Mouse (Mus musculus) embryonic facial prominence, embryonic 13.5 days (tissue): Measurements from ENCODE around the gene Eif2b4. TPM values are rescaled to one million over a fixed set of nuclear protein-coding genes. Genes with fewer than 3 reads are reported as not detected.
A peak's percentile ranks its signal among the peaks of the same experiment; 100 is the strongest.

Source experiments
- ATAC-seq: fragments of 200-750 bp; cut with Nextera tagmentation; 2 replicates; pipeline ENCODE4 v1.8.0; 2017; ENCODE audit warnings: low read depth; ENCODE audit not compliant: insufficient number of reproducible peaks, insufficient read depth, low FRiP score, low TSS enrichment
- H3K27ac ChIP-seq: fragments of 300-500 bp; sonication (generic); 2 replicates; pipeline ENCODE4 v1.5.1; 2015; ENCODE audit warnings: moderate library complexity, mild to moderate bottlenecking, inconsistent platforms
- H3K27me3 ChIP-seq: fragments of 300-500 bp; sonication (generic); 2 replicates; pipeline ENCODE4 v1.6.1; 2015; ENCODE audit warnings: mild to moderate bottlenecking, inconsistent platforms
- H3K36me3 ChIP-seq: fragments of 300-500 bp; sonication (generic); 2 replicates; pipeline ENCODE4 v1.6.1; 2015; ENCODE audit warnings: mild to moderate bottlenecking, inconsistent platforms
- H3K4me1 ChIP-seq: fragments of 300-500 bp; sonication (generic); 2 replicates; pipeline ENCODE4 v1.6.1; 2015; ENCODE audit warnings: inconsistent platforms
- H3K4me2 ChIP-seq: fragments of 300-500 bp; sonication (generic); 2 replicates; pipeline ENCODE4 v1.6.1; 2015; ENCODE audit warnings: moderate library complexity, mild to moderate bottlenecking, inconsistent platforms
- H3K4me3 ChIP-seq: fragments of 300-500 bp; sonication (generic); 2 replicates; pipeline ENCODE4 v1.5.1; 2015; ENCODE audit warnings: mild to moderate bottlenecking, inconsistent platforms
- H3K9ac ChIP-seq: fragments of 300-500 bp; sonication (generic); 2 replicates; pipeline ENCODE4 v1.6.1; 2015; ENCODE audit warnings: mild to moderate bottlenecking, inconsistent platforms
- H3K9me3 ChIP-seq: fragments of 300-500 bp; sonication (generic); 2 replicates; pipeline ENCODE4 v1.6.1; 2016; ENCODE audit warnings: inconsistent platforms
- WGBS: fragments of 180-500 bp; shearing (Covaris S2); methylation state at CpG from one replicate; pipeline ENCODE4 v1.1.7; 2015; ENCODE audit warnings: mixed read lengths; 5-methylcytosine and 5-hydroxymethylcytosine counted together
- polyA plus RNA-seq: library from polyadenylated mRNA; unstranded; fragments of >200 nt; fragmentation: Nextera tagmentation; extraction: Ambion mirVana; gene quantifications from 2 replicates; pipeline ENCODE4 v1.2.1, GENCODE M21; 2015

Gene Eif2b4
- polyA plus RNA-seq: 61.8 and 71.2 TPM in 2 replicates

DNA sequence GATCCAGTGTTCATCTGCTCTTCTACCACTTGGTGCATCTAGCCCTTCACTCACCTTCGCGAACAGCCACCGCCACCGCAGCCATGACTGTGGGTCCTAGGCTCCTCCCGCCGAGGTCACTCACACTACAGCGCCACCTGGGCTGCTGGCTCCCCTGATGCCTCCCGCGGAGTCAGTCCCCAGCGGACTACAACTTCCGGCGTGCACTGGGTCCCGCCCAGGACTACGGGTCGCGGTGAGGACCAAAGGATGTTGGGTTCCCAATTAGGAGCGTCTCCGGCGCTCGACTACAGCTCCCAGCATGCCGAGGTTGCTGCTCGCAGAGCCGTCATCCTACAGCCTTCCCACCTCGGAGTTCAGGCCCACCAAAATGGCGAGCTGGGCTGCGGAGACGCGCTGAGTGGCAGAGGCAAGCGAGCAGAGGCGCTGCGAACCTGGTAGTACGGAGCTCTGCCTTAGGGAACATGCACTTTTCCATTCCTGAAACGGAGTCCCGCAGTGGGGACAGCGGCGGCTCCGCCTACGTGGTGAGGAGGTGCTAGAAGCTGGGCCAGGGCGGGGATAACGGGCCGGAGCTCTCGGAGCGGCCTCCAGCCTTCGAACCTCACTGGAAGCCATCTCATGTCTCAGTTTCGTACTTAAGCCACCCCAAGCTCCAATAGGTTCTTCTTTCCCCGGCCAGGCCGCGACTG, at the start of gene Eif2b4, which contains the start of gene Snx17:
Gene Eif2b4 (minus strand): TSS at position 492 of the 692 bp plus-strand sequence.
Gene Snx17 (plus strand): TSS at position 289 of the 692 bp plus-strand sequence.
- H3K36me3 ChIP-seq: peaks cover 67% of the 10 kb centered on the region
- H3K27ac ChIP-seq: peak within 1 kb of the TSS; percentile 89
- WGBS: under 1% methylated on average over 48 of the region's 48 CpGs
- H3K9ac ChIP-seq: peak within 1 kb of the TSS; percentile 97
- no peaks in the 10 kb centered on the region for H3K9me3 ChIP-seq
- ATAC-seq: peak; percentile 95
- H3K4me2 ChIP-seq: peak within 1 kb of the TSS; percentile 83
- H3K27me3 ChIP-seq: no peaks in the 10 kb centered on the region
- H3K4me3 ChIP-seq: peak within 1 kb of the TSS; percentile 87
- H3K4me1 ChIP-seq: peaks cover 21% of the 10 kb centered on the region

DNA sequence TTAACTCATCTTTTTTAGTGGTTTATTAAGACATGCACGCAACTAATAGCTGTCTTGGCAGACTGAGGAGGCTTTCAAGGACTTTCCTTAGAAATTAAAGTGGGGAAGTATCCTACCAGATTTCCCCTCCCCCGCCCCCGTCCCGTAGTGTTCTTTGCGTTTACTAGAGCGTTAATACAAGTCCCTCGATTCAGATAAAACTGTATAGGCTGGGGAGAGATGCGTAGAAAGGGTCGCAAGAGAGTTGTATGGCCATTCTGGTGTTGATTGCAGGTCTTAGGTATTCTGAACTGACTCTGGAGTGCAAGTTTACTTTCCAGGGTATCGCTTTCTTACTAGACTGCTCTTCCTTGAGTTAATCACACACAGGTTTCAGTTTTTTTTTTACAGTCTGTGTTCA, 49.0 kb upstream of the Eif2b4 start:
- 21% methylated on average over 10 of the region's 10 CpGs for WGBS
- Histone ChIP-seq H3K4me3 (peak overlapping the region; percentile 93), H3K36me3 (peaks cover 36% of the 10 kb centered on the region), H3K4me1 (peaks cover 8% of the 10 kb centered on the region), H3K4me2 (peak overlapping the region; percentile 92), H3K27ac (peak overlapping the region; percentile 99; the same call in 1 of the 2 replicates), H3K9ac (peak overlapping the region; percentile 96), H3K9me3 (no peaks in the 10 kb centered on the region), H3K27me3 (no peaks in the 10 kb centered on the region)
- ATAC-seq: no peak

DNA sequence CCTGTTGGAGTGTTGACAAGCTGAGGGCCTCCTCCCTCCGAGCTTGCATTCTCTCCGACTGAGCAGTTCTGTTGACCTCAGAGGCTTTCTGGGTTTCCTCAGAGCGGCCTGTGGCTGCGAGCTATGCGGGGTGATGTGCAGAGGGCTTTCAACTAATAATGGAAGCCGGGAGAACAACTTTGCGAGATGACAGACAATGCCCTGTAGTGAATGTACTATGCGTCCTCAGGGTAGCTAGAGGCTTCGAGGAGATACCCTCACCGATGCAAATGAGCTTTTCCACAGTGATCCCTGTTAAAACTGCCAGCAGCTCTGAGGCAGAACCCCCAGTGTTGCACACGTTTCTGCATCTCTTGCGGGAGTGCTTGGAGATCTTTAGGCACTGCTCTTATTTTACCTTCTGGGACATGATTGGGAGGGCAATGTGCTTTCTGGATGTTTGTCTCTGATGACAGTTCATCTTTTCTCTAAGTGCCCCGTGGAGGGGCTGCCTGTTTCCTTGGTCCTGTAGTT, 48.3 kb upstream of the Eif2b4 start:
- ATAC-seq: no peak
- Histone ChIP-seq H3K4me2 (peak overlapping the region; percentile 92), H3K36me3 (peaks cover 30% of the 10 kb centered on the region), H3K27ac (peak overlapping the region; percentile 99), H3K4me3 (peak overlapping the region; percentile 93), H3K27me3 (no peaks in the 10 kb centered on the region), H3K9me3 (no peaks in the 10 kb centered on the region; the same call in 1 of the 2 replicates), H3K4me1 (peaks cover 8% of the 10 kb centered on the region), H3K9ac (peak overlapping the region; percentile 96)
- under 1% methylated on average over 13 of the region's 13 CpGs for WGBS

GRCm38 (mm10) chr5:31240637-31241521, 47.6 kb upstream of the Eif2b4 start, which contains the start of the genes Nrbp1 and Gm9970:
Nrbp1 (plus strand) TSS chr5:31240864.
Gm9970 (minus strand) TSS chr5:31241232.
- peaks cover 8% of the 10 kb centered on the region for H3K4me1 ChIP-seq
- no peaks in the 10 kb centered on the region; the same call in 1 of the 2 replicates for H3K9me3 ChIP-seq
- no peaks in the 10 kb centered on the region for H3K27me3 ChIP-seq
- H3K27ac ChIP-seq: peak within 1 kb of the TSS; percentile 99
- H3K4me2 ChIP-seq: peak within 1 kb of the TSS; percentile 92
- H3K4me3 ChIP-seq: peak within 1 kb of the TSS; percentile 93
- H3K36me3 ChIP-seq: peaks cover 23% of the 10 kb centered on the region
- ATAC-seq: peak; percentile 99
- WGBS: under 1% methylated on average over 103 of the region's 103 CpGs
- H3K9ac ChIP-seq: peak within 1 kb of the TSS; percentile 96

GRCm38 (mm10) chr5:31226641-31227040, 33.4 kb upstream of the Eif2b4 start:
- 74% methylated on average over 1 of the region's 1 CpGs for WGBS
- no peak overlapping the region for H3K4me2 ChIP-seq
- H3K27ac ChIP-seq: no peak overlapping the region
- ATAC-seq: no peak
- H3K27me3 ChIP-seq: no peaks in the 10 kb centered on the region
- no peak overlapping the region for H3K4me3 ChIP-seq
- no peak overlapping the region for H3K9ac ChIP-seq
- H3K36me3 ChIP-seq: no peaks in the 10 kb centered on the region
- peaks cover 5% of the 10 kb centered on the region; the same call in 1 of the 2 replicates for H3K4me1 ChIP-seq
- no peaks in the 10 kb centered on the region for H3K9me3 ChIP-seq

- no peak overlapping the region for H3K4me2 ChIP-seq
- no peaks in the 10 kb centered on the region for H3K36me3 ChIP-seq
- H3K4me1 ChIP-seq: peaks cover 16% of the 10 kb centered on the region
- no peak overlapping the region for H3K9ac ChIP-seq
- H3K9me3 ChIP-seq: no peaks in the 10 kb centered on the region
- no peak overlapping the region for H3K4me3 ChIP-seq
- no peaks in the 10 kb centered on the region for H3K27me3 ChIP-seq
- no peak for ATAC-seq
- no peak overlapping the region for H3K27ac ChIP-seq
- 87% methylated on average over 9 of the region's 9 CpGs for WGBS
Measured at GRCm38 (mm10) chr5:31222696-31223095, 29.5 kb upstream of the Eif2b4 start.

- Histone ChIP-seq H3K4me2 (peak overlapping the region; percentile 81), H3K4me3 (peak overlapping the region; percentile 99), H3K27ac (peak overlapping the region; percentile 94), H3K9ac (peak overlapping the region; percentile 93), H3K36me3 (no peaks in the 10 kb centered on the region), H3K9me3 (no peaks in the 10 kb centered on the region), H3K4me1 (peaks cover 16% of the 10 kb centered on the region), H3K27me3 (no peaks in the 10 kb centered on the region)
- no peak for ATAC-seq
- 9% methylated on average over 11 of the region's 11 CpGs for WGBS
Measured at GRCm38 (mm10) chr5:31221304-31221945, 28.2 kb upstream of the Eif2b4 start.

GRCm38 (mm10) chr5:31220448-31221303, 27.4 kb upstream of the Eif2b4 start, which contains the start of gene Ppm1g:
Ppm1g (minus strand) TSS chr5:31220687.
- Histone ChIP-seq H3K9ac (peak within 1 kb of the TSS; percentile 93), H3K27ac (peak within 1 kb of the TSS; percentile 94), H3K9me3 (no peaks in the 10 kb centered on the region), H3K4me3 (peak within 1 kb of the TSS; percentile 99), H3K27me3 (no peaks in the 10 kb centered on the region), H3K36me3 (no peaks in the 10 kb centered on the region), H3K4me2 (peak within 1 kb of the TSS; percentile 81), H3K4me1 (peaks cover 16% of the 10 kb centered on the region)
- under 1% methylated on average over 70 of the region's 70 CpGs for WGBS
- ATAC-seq: peak; percentile 92

DNA sequence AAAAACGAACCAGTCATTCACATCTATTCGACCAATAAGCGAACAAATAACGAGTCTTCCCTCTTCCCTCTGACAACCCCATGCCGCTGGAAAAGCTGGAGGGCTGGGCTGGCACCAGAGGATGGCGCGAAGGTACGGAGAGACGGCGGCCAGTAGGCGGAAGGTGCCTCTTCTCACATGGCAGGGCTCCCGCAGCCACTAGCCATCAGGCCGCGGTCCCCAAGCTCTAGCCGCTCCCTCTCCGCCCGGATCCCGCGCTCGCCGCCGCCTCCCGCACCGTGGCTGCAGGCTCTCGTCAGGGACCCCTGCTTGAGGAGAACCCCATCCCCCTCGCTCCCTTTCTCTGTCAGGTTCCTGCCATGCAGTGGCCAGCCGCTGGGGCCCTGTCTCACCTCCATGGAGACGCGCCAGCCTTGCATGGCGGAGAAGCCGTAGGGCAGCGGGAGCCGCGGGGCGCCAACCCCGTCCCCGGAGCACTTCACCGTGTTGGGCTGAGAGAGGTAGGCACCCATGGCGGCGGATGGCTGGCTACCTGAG, 26.7 kb upstream of the Eif2b4 start:
- H3K27me3 ChIP-seq: no peaks in the 10 kb centered on the region
- H3K9me3 ChIP-seq: no peaks in the 10 kb centered on the region
- no peaks in the 10 kb centered on the region for H3K36me3 ChIP-seq
- peak overlapping the region; percentile 99 for H3K4me3 ChIP-seq
- peaks cover 16% of the 10 kb centered on the region for H3K4me1 ChIP-seq
- peak; percentile 34 for ATAC-seq
- H3K27ac ChIP-seq: peak overlapping the region; percentile 94
- H3K9ac ChIP-seq: peak overlapping the region; percentile 93
- peak overlapping the region; percentile 81 for H3K4me2 ChIP-seq
- WGBS: 1% methylated on average over 40 of the region's 40 CpGs

GRCm38 (mm10) chr5:31219474-31219873, 26.2 kb upstream of the Eif2b4 start:
- Histone ChIP-seq H3K9ac (peak overlapping the region; percentile 93), H3K4me2 (peak overlapping the region; percentile 81), H3K4me1 (peaks cover 16% of the 10 kb centered on the region), H3K9me3 (no peaks in the 10 kb centered on the region), H3K36me3 (no peaks in the 10 kb centered on the region), H3K27me3 (no peaks in the 10 kb centered on the region), H3K4me3 (peak overlapping the region; percentile 99), H3K27ac (peak overlapping the region; percentile 94)
- no peak for ATAC-seq
- WGBS: under 1% methylated on average over 11 of the region's 11 CpGs
